Mouse (Mus musculus): ENCODE measurements around the gene Cdc42bpb. TPM values are rescaled to one million over a fixed set of nuclear protein-coding genes. Genes with fewer than 3 reads are reported as not detected.

Gene Cdc42bpb
- polyA plus RNA-seq, 1 experiment: 62.1 TPM

DNA sequence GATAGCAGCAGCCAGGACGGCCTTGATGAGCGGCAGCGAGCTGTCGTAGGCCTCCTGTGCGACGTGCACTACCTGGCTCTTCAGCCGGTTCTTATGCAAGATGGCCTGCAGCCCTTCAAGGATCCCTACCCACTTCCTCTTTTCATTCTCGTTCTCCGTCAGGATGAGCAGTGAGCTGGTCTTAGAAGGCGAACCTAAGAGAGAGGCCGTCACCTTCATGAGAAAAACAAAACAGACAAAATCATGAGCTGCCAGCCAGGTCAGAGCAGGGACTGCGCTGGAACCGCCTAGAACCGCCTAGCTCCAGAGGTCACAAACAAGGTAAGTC, 75.5 kb downstream of the Cdc42bpb start:
- H3K27me3 ChIP-seq (ENCODE audit: control insufficient read depth, insufficient read depth, low read length): no peaks in the 10 kb centered on the region
- no peaks in the 10 kb centered on the region for H3K36me3 ChIP-seq (ENCODE audit: control insufficient read depth, insufficient read depth, low read length)
- H3K4me1 ChIP-seq (replicated peaks; ENCODE audit: control insufficient read depth, insufficient read depth, low read length): no peaks in the 10 kb centered on the region
- 77% methylated on average over 14 of the region's 14 CpGs for WGBS
- H3K27ac ChIP-seq (ENCODE audit: control insufficient read depth, insufficient read depth, low read length): no peak overlapping the region
- DNase-seq: no peak
- no peak overlapping the region for H3K4me3 ChIP-seq (ENCODE audit: control insufficient read depth, insufficient read depth, low read length)
- TF ChIP-seq CTCF (IDR thresholded peaks at IDR 0.05; ENCODE audit: borderline replicate concordance, control insufficient read depth, extremely low read depth, insufficient read depth, low read length, poor library complexity) (no peak), POLR2A (IDR thresholded peaks at IDR 0.05; ENCODE audit: control insufficient read depth, extremely low read depth, insufficient read depth, low read length, poor library complexity) (no peak)

DNA sequence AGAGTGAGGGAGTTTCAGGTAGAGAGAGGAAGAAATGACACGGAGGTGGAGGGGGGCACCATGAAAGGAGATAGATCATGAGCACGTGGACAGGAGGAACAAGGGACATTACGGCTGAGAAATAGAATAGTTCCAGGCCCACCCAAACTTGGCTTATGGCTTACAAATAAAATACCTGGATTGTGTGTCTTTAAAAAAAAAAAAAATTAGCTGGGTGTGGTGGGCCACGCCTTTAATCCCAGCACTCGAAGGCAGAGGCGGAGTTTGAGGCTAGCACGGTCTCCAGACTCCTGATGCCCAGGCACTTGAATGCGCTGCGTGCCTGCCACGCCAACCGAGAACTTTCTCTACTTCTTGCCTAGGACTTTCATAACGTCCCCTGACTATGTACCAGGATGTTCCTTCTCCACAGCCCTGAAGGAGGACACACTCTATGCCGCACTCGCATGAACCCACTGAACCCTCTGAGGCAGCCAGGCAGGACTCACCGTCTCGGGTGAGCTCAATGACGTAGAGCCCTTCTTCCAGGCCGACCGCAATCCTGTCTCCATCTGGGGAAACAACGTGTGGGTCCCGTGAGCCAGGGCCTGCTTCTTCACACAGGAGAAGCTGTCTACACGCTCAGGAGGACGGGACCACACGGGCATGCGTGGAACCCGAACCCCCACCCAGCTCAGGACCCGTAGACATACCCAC, 76.0 kb downstream of the Cdc42bpb start:
- no peak for DNase-seq
- Histone ChIP-seq H3K36me3 (ENCODE audit: control insufficient read depth, insufficient read depth, low read length) (no peaks in the 10 kb centered on the region), H3K4me3 (ENCODE audit: control insufficient read depth, insufficient read depth, low read length) (no peak overlapping the region), H3K27me3 (ENCODE audit: control insufficient read depth, insufficient read depth, low read length) (no peaks in the 10 kb centered on the region), H3K27ac (ENCODE audit: control insufficient read depth, insufficient read depth, low read length) (no peak overlapping the region), H3K4me1 (replicated peaks; ENCODE audit: control insufficient read depth, insufficient read depth, low read length) (no peaks in the 10 kb centered on the region)
- 94% methylated on average over 27 of the region's 27 CpGs for whole genome bisulfite sequencing
- TF ChIP-seq POLR2A (IDR thresholded peaks at IDR 0.05; ENCODE audit: control insufficient read depth, extremely low read depth, insufficient read depth, low read length, poor library complexity): no peak

DNA sequence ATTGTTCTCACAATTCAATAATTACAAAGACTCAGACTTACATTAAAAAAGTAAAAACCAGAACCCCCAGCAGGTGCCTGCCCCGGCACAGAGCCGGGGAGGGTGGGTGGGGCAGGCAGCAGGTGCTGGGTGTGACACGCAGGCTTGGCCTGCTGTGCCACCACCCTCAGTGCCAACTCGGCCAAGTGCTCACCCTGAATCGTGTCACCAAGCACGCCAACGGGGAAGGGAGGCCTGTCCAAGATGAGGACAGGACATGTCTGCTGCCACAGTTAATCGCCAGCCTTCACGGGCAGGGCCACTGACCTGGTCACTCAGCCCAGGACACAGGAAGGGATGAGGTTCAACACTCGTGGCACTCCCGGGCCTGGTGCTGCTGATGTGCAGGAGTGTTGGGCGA, 84.5 kb downstream of the Cdc42bpb start:
- WGBS: 94% methylated on average over 12 of the region's 12 CpGs
- H3K4me1 ChIP-seq (replicated peaks; ENCODE audit: control insufficient read depth, insufficient read depth, low read length): no peaks in the 10 kb centered on the region
- no peak for DNase-seq
- TF ChIP-seq POLR2A (IDR thresholded peaks at IDR 0.05; ENCODE audit: control insufficient read depth, extremely low read depth, insufficient read depth, low read length, poor library complexity) (no peak), CTCF (IDR thresholded peaks at IDR 0.05; ENCODE audit: borderline replicate concordance, control insufficient read depth, extremely low read depth, insufficient read depth, low read length, poor library complexity) (no peak)
- H3K27ac ChIP-seq (ENCODE audit: control insufficient read depth, insufficient read depth, low read length): no peak overlapping the region
- no peak overlapping the region for H3K4me3 ChIP-seq (ENCODE audit: control insufficient read depth, insufficient read depth, low read length)
- H3K36me3 ChIP-seq (ENCODE audit: control insufficient read depth, insufficient read depth, low read length): no peaks in the 10 kb centered on the region
- no peaks in the 10 kb centered on the region for H3K27me3 ChIP-seq (ENCODE audit: control insufficient read depth, insufficient read depth, low read length)

DNA sequence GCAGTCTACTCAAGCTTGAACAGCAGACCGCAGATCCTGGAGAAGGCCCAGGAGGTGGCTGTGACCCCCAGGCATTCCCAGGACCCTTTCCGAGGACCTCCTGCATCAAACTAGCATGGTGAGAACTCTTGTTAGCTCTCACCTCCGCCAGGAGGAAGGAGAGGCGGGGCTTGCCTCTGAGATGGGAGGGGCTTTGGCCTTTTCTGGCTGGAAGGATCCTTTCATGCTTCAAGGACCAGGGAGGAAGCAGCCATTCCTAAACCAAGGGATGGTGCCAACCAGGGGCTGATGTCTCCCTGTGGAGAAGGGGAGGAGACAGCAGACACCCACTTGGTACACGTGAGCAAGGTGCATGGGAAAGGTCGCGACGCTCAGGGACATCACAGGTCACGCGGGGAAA, 93.0 kb downstream of the Cdc42bpb start:
- TF ChIP-seq CTCF (IDR thresholded peaks at IDR 0.05; ENCODE audit: borderline replicate concordance, control insufficient read depth, extremely low read depth, insufficient read depth, low read length, poor library complexity): no peak
- no peak for TF ChIP-seq POLR2A (IDR thresholded peaks at IDR 0.05; ENCODE audit: control insufficient read depth, extremely low read depth, insufficient read depth, low read length, poor library complexity)
- no peaks in the 10 kb centered on the region for H3K36me3 ChIP-seq (ENCODE audit: control insufficient read depth, insufficient read depth, low read length)
- DNase-seq: no peak
- H3K27me3 ChIP-seq (ENCODE audit: control insufficient read depth, insufficient read depth, low read length): no peaks in the 10 kb centered on the region
- H3K27ac ChIP-seq (ENCODE audit: control insufficient read depth, insufficient read depth, low read length): no peak overlapping the region
- no peaks in the 10 kb centered on the region for H3K4me1 ChIP-seq (replicated peaks; ENCODE audit: control insufficient read depth, insufficient read depth, low read length)
- no peak overlapping the region for H3K4me3 ChIP-seq (ENCODE audit: control insufficient read depth, insufficient read depth, low read length)
- 48% methylated on average over 10 of the region's 10 CpGs for WGBS

DNA sequence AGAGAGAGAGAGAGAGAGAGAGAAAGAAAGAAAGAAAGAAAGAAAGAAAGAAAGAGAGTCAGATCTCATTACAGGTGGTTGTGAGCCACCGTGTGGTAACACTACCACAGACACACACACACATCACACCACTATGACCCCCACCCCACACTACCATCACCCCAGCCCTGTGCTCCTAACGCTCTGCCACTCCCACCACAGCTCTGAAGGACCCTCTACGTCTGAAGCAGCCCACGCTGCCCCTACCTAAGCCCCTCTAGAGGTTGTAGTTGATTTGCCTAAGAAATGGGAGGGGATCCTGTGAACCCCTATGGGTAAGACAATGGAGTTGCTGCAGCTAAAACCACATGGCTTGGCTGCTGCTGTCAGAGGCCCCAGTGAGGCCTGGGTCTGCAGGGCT, 93.9 kb downstream of the Cdc42bpb start:
- no peaks in the 10 kb centered on the region for H3K27me3 ChIP-seq (ENCODE audit: control insufficient read depth, insufficient read depth, low read length)
- TF ChIP-seq CTCF (IDR thresholded peaks at IDR 0.05; ENCODE audit: borderline replicate concordance, control insufficient read depth, extremely low read depth, insufficient read depth, low read length, poor library complexity) (no peak), POLR2A (IDR thresholded peaks at IDR 0.05; ENCODE audit: control insufficient read depth, extremely low read depth, insufficient read depth, low read length, poor library complexity) (no peak)
- no peak for DNase-seq
- H3K4me3 ChIP-seq (ENCODE audit: control insufficient read depth, insufficient read depth, low read length): no peak overlapping the region
- H3K36me3 ChIP-seq (ENCODE audit: control insufficient read depth, insufficient read depth, low read length): no peaks in the 10 kb centered on the region
- whole genome bisulfite sequencing: 90% methylated on average over 4 of the region's 4 CpGs
- no peak overlapping the region for H3K27ac ChIP-seq (ENCODE audit: control insufficient read depth, insufficient read depth, low read length)
- no peaks in the 10 kb centered on the region for H3K4me1 ChIP-seq (replicated peaks; ENCODE audit: control insufficient read depth, insufficient read depth, low read length)

DNA sequence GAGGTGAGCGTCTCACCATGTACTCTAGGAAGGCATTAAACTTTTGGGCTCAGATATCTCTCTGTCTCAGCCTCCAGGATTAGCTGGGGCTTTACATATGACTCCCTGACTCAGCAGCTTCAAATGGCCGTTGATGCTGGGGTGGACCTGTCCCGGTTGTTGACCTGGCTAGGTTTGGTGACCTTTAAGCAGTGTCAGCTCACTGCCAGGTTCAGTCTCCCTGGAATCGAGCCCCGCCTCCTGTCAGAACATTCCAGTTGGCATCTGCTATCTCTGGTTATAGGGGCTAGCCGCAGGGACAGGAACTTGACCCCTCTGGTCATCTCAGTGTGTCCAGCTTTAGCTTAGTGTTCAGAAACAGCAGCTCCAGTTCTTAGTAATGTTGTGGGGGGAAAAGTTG, 101.1 kb downstream of the Cdc42bpb start:
- peaks cover 6% of the 10 kb centered on the region; the same call in 1 of the 2 replicates for H3K4me1 ChIP-seq (replicated peaks; ENCODE audit: control insufficient read depth, insufficient read depth, low read length)
- H3K4me3 ChIP-seq (ENCODE audit: control insufficient read depth, insufficient read depth, low read length): no peak overlapping the region
- no peak overlapping the region for H3K27ac ChIP-seq (ENCODE audit: control insufficient read depth, insufficient read depth, low read length)
- H3K36me3 ChIP-seq (ENCODE audit: control insufficient read depth, insufficient read depth, low read length): no peaks in the 10 kb centered on the region
- TF ChIP-seq POLR2A (IDR thresholded peaks at IDR 0.05; ENCODE audit: control insufficient read depth, extremely low read depth, insufficient read depth, low read length, poor library complexity) (no peak), CTCF (IDR thresholded peaks at IDR 0.05; ENCODE audit: borderline replicate concordance, control insufficient read depth, extremely low read depth, insufficient read depth, low read length, poor library complexity) (no peak)
- peaks cover 20% of the 10 kb centered on the region for H3K27me3 ChIP-seq (ENCODE audit: control insufficient read depth, insufficient read depth, low read length)
- 69% methylated on average over 6 of the region's 6 CpGs for WGBS
- DNase-seq: no peak

All from thymus, adult 2 months (tissue).